Mouse (Mus musculus) hindbrain, postnatal 0 days (tissue): ENCODE measurements around the gene 2010111I01Rik. TPM values are rescaled to one million over a fixed set of nuclear protein-coding genes. Genes with fewer than 3 reads are reported as not detected.

Source experiments
- ATAC-seq: fragments of 200-750 bp; cut with Nextera tagmentation; 2 replicates; pipeline ENCODE4 v1.8.0; 2017; ENCODE audit warnings: mild to moderate bottlenecking, moderate TSS enrichment, moderate library complexity
- DNase-seq: peaks from one replicate; pipeline ENCODE4 v3.0.0-alpha.2; 2015; ENCODE audit warnings: low spot score
- H3K27ac ChIP-seq: fragments of 300-500 bp; sonication (generic); 2 replicates; pipeline ENCODE4 v1.5.1; 2014; ENCODE audit warnings: mild to moderate bottlenecking
- H3K27me3 ChIP-seq: fragments of 300-500 bp; sonication (generic); 2 replicates; pipeline ENCODE4 v1.6.1; 2014; ENCODE audit warnings: low read length, mixed read lengths; ENCODE audit not compliant: insufficient read depth
- H3K36me3 ChIP-seq: fragments of 300-500 bp; sonication (generic); 2 replicates; pipeline ENCODE4 v1.6.1; 2014; ENCODE audit warnings: low read length, mixed read lengths; ENCODE audit not compliant: insufficient read depth
- H3K4me1 ChIP-seq: fragments of 300-500 bp; sonication (generic); 2 replicates; pipeline ENCODE4 v1.6.1; 2014; ENCODE audit warnings: antibody characterized with exemption, low read length, mixed read lengths; ENCODE audit not compliant: insufficient read depth
- H3K4me2 ChIP-seq: fragments of 300-500 bp; sonication (generic); 2 replicates; pipeline ENCODE4 v1.6.1; 2014; ENCODE audit warnings: low read depth, mild to moderate bottlenecking, low read length, moderate library complexity, mixed read lengths
- H3K4me3 ChIP-seq: fragments of 300-500 bp; sonication (generic); 2 replicates; pipeline ENCODE4 v1.5.1; 2014; ENCODE audit warnings: low read length
- H3K9ac ChIP-seq: fragments of 300-500 bp; sonication (generic); replicated peaks from 2 replicates; pipeline ENCODE4 v1.6.1; 2014; ENCODE audit warnings: mild to moderate bottlenecking, low read length, moderate library complexity, mixed read lengths
- H3K9me3 ChIP-seq: fragments of 300-500 bp; sonication (generic); 2 replicates; pipeline ENCODE4 v1.6.1; 2016; ENCODE audit warnings: low read length, mixed read lengths
- CTCF ChIP-seq: IDR thresholded peaks from 2 replicates; pipeline ENCODE4 v1.5.1; 2016; ENCODE audit warnings: antibody characterized with exemption, control low read depth, low read depth
- WGBS: fragments of 180-500 bp; shearing (Covaris S2); extraction: QIAGEN DNeasy Blood & Tissue Kit; methylation state at CpG from one replicate; pipeline ENCODE4 v1.1.7; 2014; 5-methylcytosine and 5-hydroxymethylcytosine counted together
- polyA plus RNA-seq: library from polyadenylated mRNA; unstranded; fragments of >200 nt; fragmentation: Nextera tagmentation; extraction: Ambion mirVana; gene quantifications from 2 replicates; pipeline ENCODE4 v1.2.1, GENCODE M21; 2015
- total RNA-seq: library from RNA; depleted of rRNA; stranded (reverse); fragments of >200 nt; gene quantifications from 2 replicates; pipeline ENCODE4 v1.2.3, GENCODE M21; 2014

The 2010111I01Rik gene
- total and polyA plus RNA-seq, 2 experiments from 2014 or later, result 15.9 to 29.8 TPM

GRCm38 (mm10) chr13:63023243-63024217 lies 58.8 kb downstream of the 2010111I01Rik start:
- 65% methylated on average over 7 of the region's 7 CpGs for WGBS
- no peaks in the 10 kb centered on the region for H3K36me3 ChIP-seq
- no peak overlapping the region for H3K27ac ChIP-seq
- no peak overlapping the region for H3K4me3 ChIP-seq
- no peak overlapping the region for H3K4me2 ChIP-seq
- no peaks in the 10 kb centered on the region for H3K27me3 ChIP-seq
- no peaks in the 10 kb centered on the region for H3K4me1 ChIP-seq
- TF ChIP-seq CTCF, result no peak
- H3K9ac ChIP-seq, result no peak overlapping the region
- ATAC-seq, result no peak
- no peak for DNase-seq
- no peaks in the 10 kb centered on the region for H3K9me3 ChIP-seq

GRCm38 (mm10) chr13:63030023-63030422 lies 65.3 kb downstream of the 2010111I01Rik start:
- Histone ChIP-seq H3K27ac (no peak overlapping the region), H3K36me3 (no peaks in the 10 kb centered on the region), H3K9me3 (no peaks in the 10 kb centered on the region), H3K4me3 (no peak overlapping the region), H3K4me1 (peaks cover 11% of the 10 kb centered on the region; the same call in 1 of the 2 replicates), H3K27me3 (no peaks in the 10 kb centered on the region), H3K9ac (no peak overlapping the region), H3K4me2 (no peak overlapping the region)
- TF ChIP-seq CTCF, result no peak
- no peak for ATAC-seq
- 71% methylated on average over 1 of the region's 1 CpGs for WGBS
- no peak for DNase-seq

- H3K4me1 ChIP-seq, result peaks cover 11% of the 10 kb centered on the region; the same call in 1 of the 2 replicates
- WGBS, result 94% methylated on average over 1 of the region's 1 CpGs
- H3K27me3 ChIP-seq, result no peaks in the 10 kb centered on the region
- H3K9me3 ChIP-seq, result no peaks in the 10 kb centered on the region
- H3K27ac ChIP-seq, result no peak overlapping the region
- H3K4me3 ChIP-seq, result no peak overlapping the region
- no peak overlapping the region for H3K9ac ChIP-seq
- DNase-seq (no peak), ATAC-seq (no peak)
- no peak overlapping the region for H3K4me2 ChIP-seq
- no peaks in the 10 kb centered on the region for H3K36me3 ChIP-seq
- TF ChIP-seq CTCF, result no peak
Measured at GRCm38 (mm10) chr13:63031244-63031643, 66.6 kb downstream of the 2010111I01Rik start.

- no peak for ATAC-seq
- Histone ChIP-seq H3K9ac (no peak overlapping the region), H3K4me3 (no peak overlapping the region), H3K36me3 (no peaks in the 10 kb centered on the region), H3K27me3 (no peaks in the 10 kb centered on the region), H3K4me2 (no peak overlapping the region), H3K4me1 (peaks cover 11% of the 10 kb centered on the region; the same call in 1 of the 2 replicates), H3K9me3 (no peaks in the 10 kb centered on the region), H3K27ac (no peak overlapping the region)
- DNase-seq, result peak; percentile 18
- TF ChIP-seq CTCF, result no peak
- WGBS, result 44% methylated on average over 5 of the region's 5 CpGs
Measured at GRCm38 (mm10) chr13:63032304-63032830, 67.7 kb downstream of the 2010111I01Rik start.

- no peak overlapping the region for H3K27ac ChIP-seq
- H3K36me3 ChIP-seq, result no peaks in the 10 kb centered on the region
- peak; percentile 80 for ATAC-seq
- no peak overlapping the region for H3K9ac ChIP-seq
- WGBS, result 31% methylated on average over 8 of the region's 8 CpGs
- DNase-seq, result peak; percentile 66
- TF ChIP-seq CTCF, result no peak
- no peak overlapping the region for H3K4me2 ChIP-seq
- H3K4me1 ChIP-seq, result peaks cover 11% of the 10 kb centered on the region; the same call in 1 of the 2 replicates
- no peaks in the 10 kb centered on the region for H3K9me3 ChIP-seq
- H3K4me3 ChIP-seq, result no peak overlapping the region
- no peaks in the 10 kb centered on the region for H3K27me3 ChIP-seq
Measured at GRCm38 (mm10) chr13:63032958-63033357, 68.3 kb downstream of the 2010111I01Rik start.

GRCm38 (mm10) chr13:63033364-63033763 lies 68.7 kb downstream of the 2010111I01Rik start:
- no peak for DNase-seq
- H3K36me3 ChIP-seq, result no peaks in the 10 kb centered on the region
- ATAC-seq, result no peak
- peaks cover 11% of the 10 kb centered on the region; the same call in 1 of the 2 replicates for H3K4me1 ChIP-seq
- H3K4me2 ChIP-seq, result no peak overlapping the region
- H3K4me3 ChIP-seq, result no peak overlapping the region
- 90% methylated on average over 2 of the region's 2 CpGs for WGBS
- H3K9ac ChIP-seq, result no peak overlapping the region
- no peaks in the 10 kb centered on the region for H3K9me3 ChIP-seq
- no peak overlapping the region for H3K27ac ChIP-seq
- H3K27me3 ChIP-seq, result no peaks in the 10 kb centered on the region
- TF ChIP-seq CTCF, result no peak
